In genomic region chr8:120498926-120499605, GRCm38 (mm10) we compare ENCODE assay signal across 8 mouse cellular contexts.
DNase-seq lines count a peak whose midpoint lies in the region; ATAC-seq and TF ChIP-seq lines count a peak whose summit lies in the region.

No protein-coding gene starts in this region.

- H3K27ac ChIP-seq in intestine, embryonic 14.5 days (ENCODE audit: low read depth) = peak overlapping the region; percentile 59
- H3K27ac ChIP-seq in liver, embryonic 14.5 days = peak overlapping the region; percentile 66
- H3K27ac ChIP-seq in neural tube, embryonic 15.5 days (replicated peaks) = peak overlapping the region; percentile 60

- peaks cover 56% of the 10 kb centered on the region for H3K4me1 ChIP-seq in intestine, embryonic 14.5 days (replicated peaks; ENCODE audit: control insufficient read depth, insufficient read depth, low read length)
- peaks cover 54 to 71% of the 10 kb centered on the region in 2 experiments for H3K4me1 ChIP-seq in liver, embryonic 14.5 days (replicated peaks; ENCODE audit: control insufficient read depth in 2 of 2, insufficient read depth in 2 of 2, low read length in 1 of 2)
- peaks cover 90% of the 10 kb centered on the region for H3K4me1 ChIP-seq in neural tube, embryonic 15.5 days

- DNase-seq in ovary, adult 18-20 months (ENCODE audit: low spot score) = peak; percentile 51
- no peak for DNase-seq in ovary, postnatal 10 days (ENCODE audit: low spot score)
- DNase-seq in cerebellum, adult 9-11 months = peak; percentile 86
- DNase-seq in gastrocnemius, adult 8-10 months (ENCODE audit: low spot score in 2 of 2) = peak; percentile 76 to 81
- DNase-seq in intestine, embryonic 14.5 days (ENCODE audit: low spot score) = peak; percentile 67
- peak in 1 of 3 experiments; percentile 61 for DNase-seq in liver, embryonic 14.5 days (ENCODE audit: low read depth in 3 of 3, low spot score in 3 of 3)

- H3K9me3 ChIP-seq in intestine, embryonic 14.5 days (ENCODE audit: control insufficient read depth, low read length) = no peaks in the 10 kb centered on the region
- no peaks in the 10 kb centered on the region for H3K9me3 ChIP-seq in liver, embryonic 14.5 days (ENCODE audit: control insufficient read depth, low read length)
- H3K9me3 ChIP-seq in neural tube, embryonic 15.5 days (replicated peaks) = no peaks in the 10 kb centered on the region

- no peak overlapping the region for H3K4me3 ChIP-seq in intestine, embryonic 14.5 days (ENCODE audit: low read depth, low read length)
- peak overlapping the region; percentile 54 to 56 for H3K4me3 ChIP-seq in liver, embryonic 14.5 days (ENCODE audit: insufficient read depth in 1 of 2, low read depth in 2 of 2, low read length in 2 of 2)
- no peak overlapping the region for H3K4me3 ChIP-seq in neural tube, embryonic 15.5 days (replicated peaks)

- peak overlapping the region; percentile 23 for H3K4me2 ChIP-seq in intestine, embryonic 14.5 days (ENCODE audit: low read length)
- H3K4me2 ChIP-seq in liver, embryonic 14.5 days (ENCODE audit: low read depth) = peak overlapping the region; percentile 85
- H3K4me2 ChIP-seq in neural tube, embryonic 15.5 days = peak overlapping the region; percentile 22

- ATAC-seq in intestine, embryonic 14.5 days (replicated peaks; ENCODE audit: low FRiP score, low TSS enrichment, low read depth) = peak; percentile 75
- ATAC-seq in liver, embryonic 14.5 days (ENCODE audit: insufficient read depth) = peak; percentile 72
- no peak for ATAC-seq in neural tube, embryonic 15.5 days (ENCODE audit: low FRiP score)
- ATAC-seq in monocyte, adult 5-6 weeks (replicated peaks; ENCODE audit: insufficient number of reproducible peaks, low FRiP score, low TSS enrichment, poor library complexity, severe bottlenecking) = no peak

- no peak overlapping the region for H3K9ac ChIP-seq in intestine, embryonic 14.5 days (ENCODE audit: low read length)
- H3K9ac ChIP-seq in liver, embryonic 14.5 days (replicated peaks) = peak overlapping the region; percentile 41
- no peak overlapping the region for H3K9ac ChIP-seq in neural tube, embryonic 15.5 days (replicated peaks)

- TF ChIP-seq EP300 in liver, embryonic 14.5 days (IDR thresholded peaks at IDR 0.05; ENCODE audit: low read depth) = no peak

- no peaks in the 10 kb centered on the region for H3K27me3 ChIP-seq in intestine, embryonic 14.5 days (replicated peaks; ENCODE audit: control insufficient read depth, insufficient read depth, low read length)
- no peaks in the 10 kb centered on the region for H3K27me3 ChIP-seq in liver, embryonic 14.5 days (ENCODE audit: control insufficient read depth, insufficient read depth, low read length)
- no peaks in the 10 kb centered on the region for H3K27me3 ChIP-seq in neural tube, embryonic 15.5 days (replicated peaks)

- WGBS in intestine, embryonic 14.5 days = 20% methylated on average over 9 of the region's 9 CpGs
- 14% methylated on average over 9 of the region's 9 CpGs for WGBS in liver, embryonic 14.5 days (ENCODE audit: insufficient replicate concordance)
- WGBS in neural tube, embryonic 15.5 days = 22% methylated on average over 9 of the region's 9 CpGs

- no peaks in the 10 kb centered on the region for H3K36me3 ChIP-seq in intestine, embryonic 14.5 days (ENCODE audit: control insufficient read depth, insufficient read depth, low read length)
- no peaks in the 10 kb centered on the region for H3K36me3 ChIP-seq in liver, embryonic 14.5 days (replicated peaks; ENCODE audit: control insufficient read depth, insufficient read depth, low read depth)
- no peaks in the 10 kb centered on the region for H3K36me3 ChIP-seq in neural tube, embryonic 15.5 days

- 0 out of 2 replicates have a peak, but pooled peaks have one; percentile 7 for TF ChIP-seq CTCF in liver, embryonic 14.5 days (IDR thresholded peaks at IDR 0.05; ENCODE audit: low read depth)

Comparison
In these comparisons a context has a peak if more than half of its experiments do, and no peak if none do; other contexts are left out.
1. ATAC-seq: peak in intestine, embryonic 14.5 days (single experiment) and liver, embryonic 14.5 days (single experiment); none in neural tube, embryonic 15.5 days (single experiment) and monocyte, adult 5-6 weeks (single experiment).
2. H3K4me2 ChIP-seq: peak in every context shown above with its lines; median percentile 85 in liver, embryonic 14.5 days; 23 in intestine, embryonic 14.5 days; 22 in neural tube, embryonic 15.5 days.
3. H3K4me3 ChIP-seq: peak in liver, embryonic 14.5 days (2 of 2); none in intestine, embryonic 14.5 days (single experiment) and neural tube, embryonic 15.5 days (single experiment).
4. Peak in every context shown above with its lines, with median percentiles within 50 percentile points of each other: H3K27ac ChIP-seq.